Mouse (Mus musculus) natural killer cell, adult 2 months (primary cell): ENCODE results near the gene Stard13.

Experiments
- DNase-seq, 2 experiments: peaks; one replicate each; pipeline ENCODE4 v3.0.0; 2022; ENCODE audit warnings: low spot score in 2 of 2

The Stard13 gene

DNA sequence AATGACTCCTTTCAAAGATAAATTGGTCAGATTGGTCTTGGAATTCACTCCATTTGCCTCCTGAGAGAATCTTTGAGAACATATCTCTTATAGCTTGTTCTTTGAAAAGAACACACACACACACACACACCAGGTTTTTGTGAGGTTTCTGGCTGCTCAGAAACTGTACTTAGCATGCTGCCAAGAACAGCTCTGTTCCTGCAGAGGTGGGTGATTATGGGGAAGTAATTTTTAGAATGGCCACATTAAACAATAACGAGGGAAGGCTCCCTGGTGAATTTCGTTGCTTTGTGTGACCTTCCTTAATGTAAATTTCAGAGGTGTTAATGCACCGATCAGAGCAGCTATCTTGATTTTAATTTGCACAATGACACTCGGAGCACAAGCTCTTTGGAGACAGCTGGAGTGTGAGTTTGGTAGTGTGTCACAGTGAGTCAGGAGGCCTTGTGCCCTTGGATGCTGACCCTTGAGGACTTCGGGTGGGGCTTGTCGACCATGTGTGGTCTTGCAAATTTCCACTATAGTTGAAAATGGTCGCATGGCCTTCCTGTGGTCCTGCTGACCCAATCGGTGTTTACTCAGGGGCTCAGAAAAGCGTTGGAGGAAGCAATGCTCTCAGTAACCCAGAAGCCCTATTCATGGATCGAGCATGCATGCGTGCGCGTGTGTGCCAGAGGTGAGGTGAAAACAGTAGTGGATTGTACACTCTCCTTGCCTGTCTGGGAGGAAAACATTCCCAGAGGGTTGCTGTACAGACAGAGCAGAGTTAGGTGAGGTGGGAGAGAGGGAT is 213.4 kb downstream of the Stard13 start:
- DNase-seq = no peak

DNA sequence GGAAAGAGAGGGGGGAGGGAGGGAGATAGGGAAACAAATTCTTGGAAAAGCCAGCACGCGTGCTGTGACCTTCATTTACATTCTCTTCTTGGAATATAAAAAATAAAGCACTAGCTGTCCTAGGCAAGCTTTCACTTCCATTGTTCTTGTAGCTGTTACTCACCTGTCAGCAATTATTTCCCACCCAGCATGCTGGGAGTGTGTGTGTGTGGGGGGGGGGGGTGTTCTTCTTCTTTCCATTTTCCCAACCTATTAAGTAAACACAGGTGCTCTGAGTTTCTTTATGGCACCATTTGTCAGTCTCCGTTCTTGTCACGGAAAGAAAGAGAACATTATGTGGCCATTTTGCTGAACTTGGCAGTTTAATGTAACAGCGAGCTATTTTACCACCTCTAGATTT is 214.7 kb downstream of the Stard13 start:
- no peak for DNase-seq

DNA sequence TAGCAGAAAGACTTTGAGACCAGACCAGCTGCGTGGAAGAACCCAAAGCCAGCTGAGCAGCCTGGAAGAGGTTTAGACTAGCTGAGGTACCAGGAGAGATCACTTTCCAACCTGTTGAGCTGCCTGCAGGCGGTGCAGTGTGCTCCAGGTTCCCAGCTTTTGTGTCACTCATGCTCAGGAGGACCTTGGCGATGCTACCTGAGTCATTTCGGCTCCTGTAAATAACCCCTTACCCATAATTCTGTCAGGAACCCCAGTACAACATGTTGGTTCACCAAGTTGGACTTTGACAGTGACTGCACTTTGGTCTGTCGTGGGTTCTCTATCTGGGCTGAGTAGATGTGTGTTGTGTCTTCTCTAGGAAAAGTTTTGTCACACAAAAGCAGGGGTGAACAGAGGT is 215.2 kb downstream of the Stard13 start:
- DNase-seq = no peak

DNA sequence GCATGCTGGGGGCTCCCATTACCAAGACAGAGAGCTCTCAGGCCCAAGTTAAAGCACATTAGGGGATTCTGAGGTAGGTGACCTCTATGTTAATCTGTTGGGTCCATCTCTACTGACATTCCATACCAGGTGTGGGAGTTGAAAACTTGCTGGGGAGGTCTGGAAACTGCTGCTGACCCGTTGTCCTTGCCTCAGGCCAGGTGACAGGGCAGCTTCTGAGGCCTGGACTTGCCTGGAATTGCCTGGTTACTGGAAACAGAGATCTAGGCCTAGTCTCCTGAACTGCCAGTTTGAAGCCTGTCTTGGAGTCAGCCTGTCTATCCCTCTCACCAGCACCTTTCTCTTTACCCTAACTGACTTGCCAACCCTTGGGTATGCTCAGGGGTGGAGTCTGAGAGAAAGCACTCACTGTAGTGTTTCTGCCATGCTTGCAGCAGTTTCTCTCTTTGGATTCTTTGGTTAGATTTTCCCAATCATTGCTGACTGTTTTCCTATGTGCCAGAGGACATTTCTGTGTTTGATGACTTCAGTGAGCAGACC is 229.3 kb downstream of the Stard13 start:
- no peak for DNase-seq

GRCm38 (mm10) chr5:151002051-151002450 is 231.6 kb downstream of the Stard13 start:
- DNase-seq = no peak

DNA sequence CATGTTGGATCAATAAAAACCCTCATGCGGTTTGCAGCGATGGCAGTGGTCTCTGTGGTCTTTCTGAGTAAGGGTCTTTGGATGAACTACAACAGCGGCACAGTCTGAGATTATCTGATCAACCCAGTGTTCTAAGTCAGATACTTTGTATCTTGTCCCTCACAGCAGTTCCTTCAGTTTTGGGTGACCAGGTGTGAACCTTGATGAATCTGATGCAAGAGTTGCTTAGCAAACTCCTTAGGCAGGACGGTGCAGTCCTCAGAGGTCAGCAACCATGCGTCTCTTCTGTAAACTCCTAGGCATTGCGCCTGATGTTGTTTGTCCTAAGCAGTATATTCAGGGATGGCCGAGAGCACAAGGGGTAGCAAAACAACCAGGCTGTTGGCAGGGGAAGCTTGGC is 232.5 kb downstream of the Stard13 start:
- no peak for DNase-seq

DNA sequence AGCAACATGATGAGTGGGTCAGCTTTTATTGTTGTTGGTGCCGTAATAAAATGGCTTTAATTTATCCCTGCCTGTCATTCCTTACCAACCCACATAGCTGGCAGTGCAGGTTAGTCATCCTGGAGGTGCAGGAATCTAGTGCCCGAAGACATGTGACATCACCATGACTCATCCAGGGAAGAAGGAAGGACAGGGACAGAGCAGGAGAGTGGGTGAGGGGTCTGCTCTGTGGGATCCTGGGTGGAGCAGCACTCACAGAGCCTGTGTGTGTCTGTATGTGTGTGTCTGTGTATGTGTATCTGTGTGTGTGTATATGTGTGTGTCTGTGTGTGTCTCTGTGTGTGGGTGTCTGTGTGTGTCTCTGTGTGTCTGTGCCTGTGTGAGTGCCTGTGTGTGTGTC is 237.1 kb downstream of the Stard13 start:
- DNase-seq = no peak

- no peak for DNase-seq
Measured at GRCm38 (mm10) chr5:150994096-150994495, 239.5 kb downstream of the Stard13 start.
